Comparison of ENCODE assay signal across 30 mouse cellular contexts in genomic region chr3:65006127-65006526, GRCm38 (mm10).
"Had no signal": no experiment of that assay in that cellular context is flagged by ENCODE, and none has a peak within 500 bp of the region (broad histone marks: within the 10 kb centered on the region; RNA-seq: fewer than 3 reads in every experiment).

No protein-coding gene starts in this region.

- H3K36me3 ChIP-seq: limb, embryonic 10.5 days; limb, embryonic 12.5 days; limb, embryonic 13.5 days; limb, embryonic 15.5 days; liver, embryonic 12.5 days; liver, embryonic 13.5 days; liver, embryonic 15.5 days; lung, embryonic 15.5 days; midbrain, embryonic 12.5 days; midbrain, embryonic 15.5 days; neural tube, embryonic 12.5 days; neural tube, embryonic 13.5 days had no signal

- H3K27me3 ChIP-seq: limb, embryonic 12.5 days; limb, embryonic 13.5 days; limb, embryonic 15.5 days; liver, embryonic 12.5 days; liver, embryonic 13.5 days; liver, embryonic 15.5 days; lung, embryonic 15.5 days; megakaryocyte, embryonic 14.5 days; midbrain, embryonic 12.5 days; midbrain, embryonic 15.5 days; neural tube, embryonic 12.5 days; neural tube, embryonic 13.5 days had no signal

- DNase-seq: layer of hippocampus, postnatal 36 days; left cerebral cortex, postnatal 4 days; liver; liver, embryonic 13.5 days; liver, postnatal 0 days; lung, adult 18-20 months; lung, adult 2 months; lung, embryonic 14.5 days; lung, postnatal 10 days; lung, postnatal 14 days; lung, postnatal 36 days; lung, postnatal 4 days had no signal

- ATAC-seq: liver, embryonic 12.5 days; liver, postnatal 0 days; lung, postnatal 0 days; midbrain, embryonic 15.5 days had no signal

- H3K4me3 ChIP-seq: left cerebral cortex, adult 2 months; limb, embryonic 10.5 days; limb, embryonic 12.5 days; limb, embryonic 13.5 days; limb, embryonic 15.5 days; liver, embryonic 12.5 days; liver, embryonic 13.5 days; liver, embryonic 15.5 days; lung, embryonic 15.5 days; megakaryocyte, embryonic 14.5 days; midbrain, embryonic 12.5 days; midbrain, embryonic 15.5 days; myocyte; neural tube, embryonic 12.5 days; neural tube, embryonic 13.5 days had no signal

- H3K4me2 ChIP-seq: limb, embryonic 12.5 days; limb, embryonic 13.5 days; limb, embryonic 15.5 days; liver, embryonic 11.5 days; liver, embryonic 12.5 days; liver, embryonic 13.5 days; liver, embryonic 15.5 days; lung, embryonic 14.5 days; lung, embryonic 15.5 days; midbrain, embryonic 12.5 days; midbrain, embryonic 15.5 days; neural tube, embryonic 12.5 days; neural tube, embryonic 13.5 days had no signal

- H3K27ac ChIP-seq: left cerebral cortex, adult 2 months; limb, embryonic 10.5 days; limb, embryonic 12.5 days; limb, embryonic 13.5 days; limb, embryonic 15.5 days; liver, embryonic 12.5 days; liver, embryonic 13.5 days; liver, embryonic 14.5 days; liver, embryonic 15.5 days; lung, embryonic 15.5 days; macrophage; midbrain, embryonic 12.5 days; midbrain, embryonic 15.5 days; neural tube, embryonic 12.5 days; neural tube, embryonic 13.5 days had no signal

- H3K9ac ChIP-seq: limb, embryonic 12.5 days; limb, embryonic 13.5 days; limb, embryonic 15.5 days; liver, embryonic 12.5 days; liver, embryonic 13.5 days; liver, embryonic 14.5 days; liver, embryonic 15.5 days; liver, postnatal 0 days; lung, embryonic 14.5 days; lung, embryonic 15.5 days; midbrain, embryonic 12.5 days; midbrain, embryonic 15.5 days; neural tube, embryonic 12.5 days; neural tube, embryonic 13.5 days had no signal

- H3K9me3 ChIP-seq: limb, embryonic 10.5 days; limb, embryonic 12.5 days; limb, embryonic 13.5 days; limb, embryonic 15.5 days; liver, embryonic 12.5 days; liver, embryonic 13.5 days; liver, embryonic 15.5 days; lung, embryonic 15.5 days; megakaryocyte, embryonic 14.5 days; midbrain, embryonic 12.5 days; midbrain, embryonic 15.5 days; neural tube, embryonic 12.5 days; neural tube, embryonic 13.5 days had no signal

- H3K4me1 ChIP-seq: limb, embryonic 10.5 days; limb, embryonic 12.5 days; limb, embryonic 13.5 days; limb, embryonic 15.5 days; liver, embryonic 12.5 days; liver, embryonic 13.5 days; liver, embryonic 15.5 days; lung, embryonic 15.5 days; megakaryocyte, embryonic 14.5 days; midbrain, embryonic 12.5 days; midbrain, embryonic 15.5 days; neural tube, embryonic 12.5 days; neural tube, embryonic 13.5 days had no signal
